Mouse (Mus musculus) E14TG2a.4 (cell line): ENCODE results near the gene Celf1.

Source experiments
- CTCF ChIP-seq: conservative IDR thresholded peaks from 2 replicates; pipeline ENCODE4 v1.5.1; 2014; ENCODE audit warnings: low read length
- NANOG ChIP-seq: IDR thresholded peaks from 2 replicates; pipeline ENCODE4 v1.6.1; 2014; ENCODE audit warnings: borderline replicate concordance, low read length, mixed read lengths

DNA sequence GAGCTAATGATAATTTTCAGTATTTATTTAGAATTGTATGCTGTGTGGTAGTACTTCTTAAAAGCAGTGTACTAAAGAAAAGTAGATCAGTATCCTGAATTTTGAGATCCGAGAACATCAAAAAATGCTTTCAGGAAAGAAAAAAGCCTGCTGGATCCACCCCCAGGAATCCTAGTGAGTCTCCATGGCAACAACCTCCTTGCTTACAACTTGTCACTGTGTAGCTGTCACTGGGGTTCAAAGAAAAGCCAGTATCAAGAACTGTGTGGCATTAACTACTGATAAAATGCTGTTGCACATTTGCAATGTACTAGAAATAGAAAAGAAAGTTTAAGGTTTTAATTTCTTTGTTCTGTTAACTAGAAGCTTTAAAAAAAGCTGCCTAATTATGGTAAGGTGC, 15.9 kb downstream of the Celf1 start:
- TF ChIP-seq CTCF (no peak), NANOG (no peak)
